Mouse (Mus musculus) spleen, postnatal 36 days (tissue): ENCODE data around the gene Wdr31.
A peak's percentile ranks its signal among the peaks of the same experiment; 100 is the strongest.

Experiments used
- DNase-seq, 2 experiments: peaks; one replicate each; pipeline ENCODE4 v3.0.0; 2022; ENCODE audit warnings: low spot score in 2 of 2, mixed read lengths in 1 of 2

The Wdr31 gene

GRCm38 (mm10) chr4:62470598-62471051, at the start of gene Wdr31:
Gene Wdr31, minus strand, starts transcription at chr4:62470896.
- peak; percentile 56 to 66 for DNase-seq

GRCm38 (mm10) chr4:62519849-62520233, 49.1 kb upstream of the Wdr31 start, which contains the start of gene Alad:
Gene Alad, minus strand, starts transcription at chr4:62519918.
- peak; percentile 76 to 80 for DNase-seq

- DNase-seq, result no peak
Measured at GRCm38 (mm10) chr4:62519122-62519848, 48.6 kb upstream of the Wdr31 start.

- peak; percentile 35 to 38 for DNase-seq
Measured at GRCm38 (mm10) chr4:62518416-62519121, 47.9 kb upstream of the Wdr31 start.

GRCm38 (mm10) chr4:62517538-62518415, 47.1 kb upstream of the Wdr31 start:
- no peak for DNase-seq

- DNase-seq, result no peak
Measured at GRCm38 (mm10) chr4:62517046-62517445, 46.4 kb upstream of the Wdr31 start.

- peak; percentile 70 to 80 for DNase-seq
Measured at GRCm38 (mm10) chr4:62516579-62516978, 45.9 kb upstream of the Wdr31 start.

DNA sequence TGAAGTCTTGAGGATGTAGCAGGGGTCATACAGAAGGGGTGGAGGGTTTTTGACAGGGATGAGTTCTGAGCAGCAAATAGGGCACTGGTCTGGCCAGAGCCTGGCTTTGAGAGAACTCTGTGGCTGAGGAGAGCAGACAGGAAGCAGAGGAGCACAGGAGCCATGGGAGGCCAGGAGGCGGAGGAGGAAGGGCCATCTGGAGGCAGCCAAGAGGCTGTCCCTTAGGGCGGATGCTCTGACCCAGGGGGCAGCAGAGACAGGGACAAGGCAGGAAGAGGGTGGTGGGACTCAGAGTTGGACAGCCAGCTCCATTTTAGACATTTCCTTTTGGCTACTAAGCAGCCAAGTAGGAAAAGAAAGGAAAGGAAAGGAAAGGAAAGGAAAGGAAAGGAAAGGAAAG, 45.4 kb upstream of the Wdr31 start:
- DNase-seq, result peak; percentile 34 to 38

- DNase-seq, result peak in 1 of 2 experiments; percentile 32
Measured at GRCm38 (mm10) chr4:62515490-62515889, 44.8 kb upstream of the Wdr31 start.

DNA sequence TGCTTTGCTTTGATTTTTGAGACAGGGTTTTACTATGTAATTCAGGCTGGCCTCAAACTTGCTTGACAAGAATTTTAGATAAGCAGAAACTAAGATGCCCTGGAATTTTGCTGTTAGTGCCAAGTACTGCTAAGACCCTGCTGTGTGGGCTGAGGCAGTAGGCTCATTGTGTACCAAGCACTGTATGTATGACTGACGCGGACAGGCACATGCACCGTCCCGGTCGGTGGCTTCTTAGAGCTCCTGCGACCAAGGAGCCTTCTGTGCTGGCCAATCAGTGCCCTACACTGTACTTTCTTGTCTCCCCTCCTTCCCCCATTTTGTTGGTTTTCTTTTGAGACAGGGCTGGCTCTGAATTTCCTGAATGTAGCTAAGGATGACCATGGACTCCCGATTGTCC, 44.3 kb upstream of the Wdr31 start:
- no peak for DNase-seq

DNA sequence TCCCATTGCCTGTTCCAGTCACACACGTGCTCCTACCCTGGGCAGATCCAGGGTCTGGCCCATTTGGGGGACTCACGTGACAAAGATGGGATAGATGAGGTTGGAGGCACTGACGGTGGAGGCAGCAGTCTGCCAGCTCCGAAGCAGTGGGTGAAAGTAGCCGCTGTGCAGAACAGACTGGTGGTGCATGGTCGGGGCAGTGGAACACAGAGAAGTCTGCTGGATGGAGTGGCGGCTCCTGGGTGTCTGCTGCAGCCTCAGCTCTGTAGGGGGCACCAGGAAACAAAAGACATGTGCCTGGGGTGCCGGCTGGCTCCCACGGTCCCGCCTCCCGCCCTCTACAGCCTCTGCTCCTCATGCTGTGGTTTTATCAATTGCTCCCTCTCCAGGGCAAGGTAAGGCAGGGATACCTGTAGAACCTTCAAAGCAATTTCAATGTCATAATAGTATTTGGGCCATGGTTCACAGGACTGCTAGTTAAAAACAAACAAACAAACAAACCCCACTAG, 43.4 kb upstream of the Wdr31 start:
- no peak for DNase-seq

DNA sequence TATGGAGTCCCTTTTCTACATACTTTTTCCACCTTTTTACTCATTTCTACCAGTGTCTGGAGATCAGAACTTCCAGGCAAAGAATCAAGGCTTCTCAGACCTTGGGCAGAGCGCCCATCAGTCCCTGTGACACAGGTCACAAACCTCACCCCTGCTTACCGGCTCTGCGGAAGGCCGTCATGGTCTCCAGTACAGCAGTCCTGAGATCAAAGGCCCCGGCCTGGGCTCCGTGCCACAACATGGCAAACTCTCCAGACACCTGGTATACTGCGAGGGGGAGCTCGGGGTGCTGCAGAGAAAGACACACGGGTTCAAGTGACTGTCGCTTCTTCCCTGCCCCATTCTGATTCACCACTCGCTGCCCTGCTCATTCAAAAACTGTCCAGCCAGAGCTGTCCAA, 39.2 kb upstream of the Wdr31 start:
- no peak for DNase-seq

DNA sequence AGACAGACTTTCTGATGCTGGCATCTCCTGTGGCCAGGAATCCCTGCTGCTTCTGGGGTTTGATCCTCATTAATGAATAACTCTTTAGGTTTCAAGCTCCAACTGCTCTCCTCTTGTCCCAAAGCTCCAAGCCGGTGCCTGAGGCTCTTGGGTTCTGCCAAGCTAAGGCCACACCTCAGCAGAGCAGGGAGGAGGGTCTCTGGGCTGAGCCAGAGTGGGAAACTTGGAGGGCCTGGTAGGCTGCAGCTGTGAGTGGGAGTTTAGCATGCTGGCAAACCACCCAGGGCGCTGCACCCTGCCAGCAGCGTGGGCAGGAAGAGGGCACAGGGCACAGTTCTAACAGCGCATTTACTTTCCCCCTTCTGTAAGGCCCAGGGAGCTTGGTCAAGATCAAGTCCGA, 38.1 kb upstream of the Wdr31 start:
- no peak for DNase-seq

DNA sequence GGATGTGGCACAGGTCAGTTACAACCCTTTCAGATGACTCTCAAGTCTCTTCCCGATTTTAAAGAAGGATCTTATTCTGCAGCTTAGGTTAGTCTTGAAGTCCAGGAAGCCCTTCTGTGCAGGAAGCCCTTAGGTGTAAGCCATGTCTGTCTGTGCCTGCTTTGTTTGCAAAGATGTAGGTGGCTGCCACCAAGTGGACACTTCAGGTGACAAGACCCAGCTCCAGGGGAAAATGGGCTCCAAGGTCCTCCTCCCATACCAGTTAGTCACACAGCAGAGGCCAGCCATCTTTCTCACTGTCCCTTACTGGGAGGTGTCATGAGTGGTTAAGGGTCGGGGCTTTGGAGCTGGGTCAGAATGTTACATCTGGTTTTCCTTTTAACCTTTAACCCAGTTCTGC, 36.1 kb upstream of the Wdr31 start:
- peak; percentile 44 to 47 for DNase-seq

DNA sequence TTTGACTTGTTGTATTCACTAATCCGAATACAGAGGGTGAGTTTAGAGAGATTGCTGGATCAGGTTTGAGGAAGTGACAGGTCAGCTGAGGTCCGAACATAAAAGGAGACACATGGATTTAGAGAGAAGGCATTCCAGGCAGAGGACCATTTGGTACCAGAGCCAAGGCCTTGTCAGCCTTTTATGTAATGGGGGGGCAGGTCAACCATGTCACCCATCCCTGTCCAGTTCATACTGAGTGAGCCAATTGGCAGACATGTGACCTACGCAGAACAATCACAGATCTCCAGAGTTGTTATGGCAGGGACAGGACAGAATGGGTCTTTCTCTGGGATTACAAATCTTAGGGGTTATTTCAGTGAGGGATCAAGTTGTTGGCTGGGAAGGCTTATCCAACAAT, 35.3 kb upstream of the Wdr31 start:
- DNase-seq, result no peak

- DNase-seq, result no peak
Measured at GRCm38 (mm10) chr4:62503374-62503970, 32.8 kb upstream of the Wdr31 start, which contains the start of gene Hdhd3. Gene Hdhd3, minus strand, starts transcription at chr4:62503467.

DNA sequence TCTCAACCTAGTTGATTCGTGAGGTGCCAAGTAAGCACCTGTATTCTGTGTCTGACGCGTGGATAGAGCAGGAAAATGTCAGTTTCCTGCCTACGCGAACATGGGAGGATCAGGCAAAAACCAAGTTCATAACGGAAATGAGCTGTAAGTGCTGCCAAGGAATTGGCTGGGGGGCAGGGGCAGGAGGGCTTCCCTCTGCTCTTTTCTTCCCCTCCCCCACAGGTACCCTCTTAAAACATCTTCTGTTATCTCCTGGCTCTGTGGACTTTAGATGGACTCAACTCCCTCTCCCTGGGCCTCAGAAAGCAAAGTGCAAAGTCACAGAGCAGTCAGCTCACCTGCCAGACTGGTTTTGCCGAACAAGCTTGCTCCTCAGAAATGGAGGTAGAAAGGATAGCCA, 32.3 kb upstream of the Wdr31 start:
- no peak for DNase-seq

DNA sequence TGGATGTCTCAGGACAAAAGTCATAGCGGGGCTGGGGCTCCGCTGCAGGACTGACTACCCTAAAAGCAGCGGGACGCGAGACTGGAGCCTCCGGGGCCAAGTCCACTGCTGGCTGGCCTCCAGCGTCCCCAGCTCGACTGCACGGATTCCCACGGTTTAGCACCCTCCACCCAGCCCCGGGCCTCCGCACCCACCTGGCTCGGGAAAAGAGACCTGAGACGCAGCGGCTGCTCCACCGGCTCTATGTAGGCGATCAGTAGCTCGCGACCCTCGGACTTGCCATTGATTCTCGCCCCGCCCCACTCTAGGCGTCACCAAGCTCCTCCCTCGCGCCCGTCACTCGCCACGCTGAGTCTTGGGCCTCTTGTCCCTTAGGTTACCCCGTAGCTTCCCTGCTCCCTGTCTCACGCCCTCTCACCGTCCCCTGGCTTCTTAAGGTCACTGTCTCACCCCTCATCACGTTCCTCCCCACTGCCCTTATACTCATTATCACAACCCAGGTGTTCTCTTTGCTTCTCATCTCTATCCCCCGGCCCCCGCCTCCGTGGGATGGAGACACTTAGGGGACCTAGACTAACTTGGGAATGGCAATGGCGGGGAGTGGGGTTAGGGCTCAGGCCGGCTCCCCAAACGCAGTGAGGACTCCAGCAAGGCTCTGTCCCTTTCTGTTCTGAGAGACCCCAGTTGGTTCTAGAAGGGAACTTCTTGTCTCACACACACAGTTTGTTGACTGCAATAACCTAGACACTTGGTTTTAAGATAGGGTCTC, 31.5 kb upstream of the Wdr31 start:
- peak; percentile 85 to 86 for DNase-seq

DNA sequence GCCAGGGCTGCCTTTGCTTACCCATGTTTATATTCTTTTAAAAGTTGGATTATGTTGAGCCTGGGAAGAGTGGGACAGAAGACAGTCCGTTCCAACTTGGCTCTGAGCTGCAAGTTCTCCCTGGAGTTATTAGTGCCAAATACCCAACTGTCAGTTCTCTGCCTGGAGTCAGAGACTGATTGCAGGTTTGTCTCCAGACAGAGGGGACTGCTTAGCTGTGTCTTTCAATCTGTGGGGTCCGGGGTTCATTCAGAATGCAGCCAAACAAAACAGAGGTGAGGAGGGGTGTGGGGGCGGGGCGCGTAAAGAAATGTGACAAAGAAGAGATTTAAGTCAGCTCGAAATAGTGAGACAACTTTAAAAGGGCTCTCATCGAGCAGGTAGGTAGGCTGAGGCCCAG, 30.8 kb upstream of the Wdr31 start:
- DNase-seq, result no peak

DNA sequence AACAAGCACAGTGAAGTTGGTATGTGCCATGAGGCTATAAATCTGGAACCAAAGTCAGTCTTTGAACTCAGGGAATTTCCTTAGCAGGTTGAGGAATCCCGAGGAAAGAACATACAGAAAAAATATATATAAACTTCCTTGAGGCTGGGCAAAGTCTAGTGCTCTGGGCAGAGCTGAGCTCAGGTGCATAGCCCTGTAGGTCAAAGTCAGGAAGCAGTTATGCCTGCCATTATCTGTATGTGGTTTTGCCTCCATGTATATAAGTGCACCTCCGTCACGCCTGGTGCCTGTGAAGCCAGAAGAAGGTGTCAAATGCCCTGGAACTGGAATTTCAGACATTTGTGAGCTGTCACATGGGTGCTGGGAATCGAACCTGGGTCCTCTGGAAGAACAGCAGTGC, 30.1 kb upstream of the Wdr31 start:
- no peak for DNase-seq

DNA sequence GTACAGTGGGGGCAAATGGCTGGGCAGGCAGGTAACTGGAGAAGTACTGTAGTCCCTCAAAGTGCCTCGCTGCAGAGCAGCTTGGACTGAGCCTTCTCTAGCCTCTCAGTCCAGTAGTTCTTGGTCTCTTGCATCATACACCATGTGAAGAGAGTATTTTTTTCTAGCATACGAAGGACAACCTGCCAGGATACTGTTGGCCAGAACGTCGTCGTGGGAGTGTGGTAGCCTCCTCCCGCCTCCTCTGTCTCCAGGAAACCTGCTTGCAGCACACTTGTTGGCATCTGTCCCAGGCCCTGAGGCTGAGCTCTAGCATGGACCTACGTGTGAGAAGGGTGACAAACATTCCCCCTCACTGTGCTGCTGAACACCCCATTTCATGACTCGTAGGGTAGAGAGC, 26.1 kb upstream of the Wdr31 start:
- DNase-seq, result no peak
